Mouse (Mus musculus): ENCODE measurements at regions not wholly inside any gene's neighbourhood (a gene's known extent, or its start where the extent isn't known, plus 50 kb on each side); places are given as distances from the start of the nearest gene placed in this dataset.
A peak's percentile ranks its signal among the peaks of the same experiment; 100 is the strongest.
"Not testable (repeated sequence)": the region's sequence is repeated elsewhere in the genome, so short reads cannot be mapped to it uniquely, and the experiment has no call there.

DNA sequence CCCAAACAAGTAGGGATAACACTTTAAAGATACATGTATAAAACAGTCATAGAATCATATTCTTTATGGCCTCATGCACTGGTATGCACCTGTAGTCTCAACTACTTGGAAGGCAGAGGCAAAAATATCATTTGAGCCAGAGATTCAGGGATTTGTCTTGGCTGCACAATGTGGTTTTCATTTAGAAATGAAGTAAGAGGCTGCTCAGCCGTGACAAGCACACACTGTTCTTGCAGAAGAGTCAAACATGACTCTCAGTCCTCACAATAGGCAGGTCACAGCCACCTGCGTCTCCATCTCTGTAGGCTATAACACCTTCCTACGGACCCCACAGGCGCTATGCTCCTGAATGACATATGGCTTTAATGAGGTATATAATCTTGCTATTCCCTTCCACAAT, 317.4 kb upstream of the Tmpo start:
- no peak for DNase-seq (ENCODE audit: extremely low spot score in 1 of 2, low spot score in 1 of 2)

DNA sequence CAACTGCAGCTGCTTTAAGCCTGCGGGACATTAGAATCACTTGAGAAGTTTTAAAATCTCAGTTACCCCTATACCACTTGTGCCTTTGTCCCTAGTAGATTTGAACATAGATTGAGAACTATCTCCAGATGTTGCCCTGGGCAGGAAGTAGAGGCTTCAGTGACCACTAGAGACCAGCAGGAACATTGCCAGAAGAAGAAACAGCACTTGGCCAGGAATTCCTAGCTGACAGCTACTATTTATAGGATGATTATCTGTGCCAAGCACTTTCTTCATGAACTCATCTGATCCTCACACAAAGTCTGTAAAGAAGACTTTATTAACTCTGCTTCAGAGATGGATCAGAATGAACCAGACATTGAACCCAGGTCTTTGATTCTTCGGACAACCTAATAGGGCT, 283.6 kb upstream of the Tmpo start:
- no peak for DNase-seq (ENCODE audit: extremely low spot score in 1 of 2, low spot score in 1 of 2)

DNA sequence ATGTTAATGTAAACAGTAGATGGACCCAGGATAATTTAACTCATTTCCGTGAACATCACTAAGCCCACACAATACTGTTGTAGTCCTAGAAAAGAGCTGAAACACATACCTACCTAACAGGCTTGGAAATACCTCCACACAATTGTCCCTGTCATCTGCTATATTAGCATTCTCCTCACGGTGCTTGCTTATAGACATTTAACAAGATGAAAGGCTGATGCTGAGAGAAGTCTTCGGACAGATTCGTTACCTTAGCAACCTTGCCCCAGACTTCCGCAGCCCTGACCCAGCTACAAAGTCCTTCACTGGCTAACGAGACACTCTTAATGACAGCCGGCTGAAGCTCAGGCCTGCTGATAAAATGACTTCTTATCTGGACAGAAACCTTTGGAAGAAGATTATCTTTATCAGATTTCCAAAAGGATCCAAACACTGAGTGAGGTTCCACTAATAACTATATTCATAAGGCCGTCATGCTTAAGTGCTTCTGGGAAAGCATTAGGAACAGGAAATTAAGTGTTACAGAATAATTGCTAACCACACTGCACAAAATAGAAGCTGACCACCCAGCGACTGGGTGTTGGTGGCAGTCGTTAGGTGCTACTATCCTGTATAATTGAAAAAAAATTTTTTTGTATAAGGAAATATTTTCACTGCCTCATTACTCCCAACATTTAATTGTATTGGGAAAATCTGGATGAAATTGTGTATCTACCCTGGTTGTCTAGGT, 267.0 kb upstream of the Tmpo start:
- DNase-seq (ENCODE audit: extremely low spot score in 1 of 2, low spot score in 1 of 2): no peak

DNA sequence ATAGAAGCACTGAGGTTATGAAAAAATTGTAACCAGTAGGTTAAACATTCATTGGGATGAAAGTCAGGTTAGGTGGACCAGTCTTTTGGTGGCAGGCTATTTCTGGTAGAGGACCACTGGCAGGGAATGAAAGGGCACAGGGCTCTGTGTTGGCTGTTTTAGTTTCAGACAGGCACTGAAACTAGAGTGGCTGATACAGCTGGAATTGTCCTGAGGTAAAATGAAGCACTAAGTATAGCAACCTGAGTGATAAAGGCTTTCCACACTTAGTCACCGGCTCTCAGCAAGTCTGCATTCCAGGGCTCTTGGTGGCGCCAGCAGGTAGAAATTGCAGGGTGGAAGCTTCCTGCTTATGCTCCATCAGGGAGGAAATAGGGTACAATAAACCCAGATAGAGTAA, 262.2 kb upstream of the Tmpo start:
- no peak for DNase-seq (ENCODE audit: extremely low spot score in 1 of 2, low spot score in 1 of 2)

DNA sequence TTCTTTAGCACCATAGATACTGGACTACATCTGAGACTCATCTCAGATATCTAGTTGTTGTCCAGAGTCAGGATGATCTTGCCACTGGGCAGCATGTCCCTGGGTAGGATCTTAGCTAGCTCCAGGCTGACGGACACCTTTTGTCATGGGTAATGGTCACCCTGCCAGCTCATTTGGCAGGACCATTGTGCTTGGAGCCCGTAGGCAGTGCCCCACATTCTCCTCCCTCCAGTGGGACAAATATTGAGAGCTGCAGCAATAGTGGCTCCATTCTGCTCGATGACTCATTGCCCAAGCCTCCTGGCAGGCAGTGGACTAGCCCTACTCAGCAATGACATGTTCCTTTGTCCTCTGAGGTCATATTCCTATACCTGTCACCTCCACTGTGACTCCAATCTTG, 258.9 kb upstream of the Tmpo start:
- no peak for DNase-seq (ENCODE audit: extremely low spot score in 1 of 2, low spot score in 1 of 2)

DNA sequence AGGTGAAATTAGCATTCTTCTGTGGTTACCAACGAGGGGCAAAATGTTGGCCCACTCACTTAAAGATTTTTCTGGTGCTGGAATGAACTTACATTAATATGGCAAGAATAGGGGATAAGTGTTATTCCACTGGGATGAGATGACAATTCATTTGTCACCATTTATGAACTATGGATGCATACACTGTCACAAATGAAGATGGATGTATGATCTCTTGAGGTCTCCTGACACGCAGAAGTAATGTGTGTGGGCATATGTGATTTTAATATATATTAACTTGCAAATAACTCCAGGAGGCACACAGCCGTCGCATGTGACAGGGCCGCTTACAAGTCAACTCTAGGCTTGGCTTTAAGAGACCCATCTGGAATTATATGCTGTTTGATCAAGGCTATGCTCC, 256.8 kb upstream of the Tmpo start:
- DNase-seq (ENCODE audit: extremely low spot score in 1 of 2, low spot score in 1 of 2): no peak

DNA sequence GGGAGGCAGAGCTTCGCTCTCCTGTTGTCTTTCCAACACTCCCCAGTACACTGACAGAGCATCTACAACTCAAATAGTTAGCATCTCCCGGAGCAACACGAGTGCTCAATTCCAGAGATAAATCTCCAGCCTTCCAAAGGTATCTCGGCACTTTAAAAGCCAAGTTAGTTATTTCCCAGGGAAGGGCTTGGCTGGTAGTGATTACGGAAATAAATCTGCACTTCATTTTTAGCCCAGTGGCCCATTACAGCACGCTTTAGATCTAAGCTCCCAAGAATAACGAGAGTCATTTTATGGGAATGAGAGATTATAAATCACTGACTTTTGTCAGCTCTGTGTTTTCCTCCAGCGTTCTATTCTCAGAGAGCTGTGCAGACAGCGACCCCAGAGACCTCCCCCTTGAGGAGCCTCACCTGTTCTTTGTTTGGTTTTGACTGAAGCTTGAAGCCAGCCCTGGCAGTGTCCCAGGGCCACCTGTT, 255.0 kb upstream of the Tmpo start:
- no peak for DNase-seq (ENCODE audit: extremely low spot score in 1 of 2, low spot score in 1 of 2)

DNA sequence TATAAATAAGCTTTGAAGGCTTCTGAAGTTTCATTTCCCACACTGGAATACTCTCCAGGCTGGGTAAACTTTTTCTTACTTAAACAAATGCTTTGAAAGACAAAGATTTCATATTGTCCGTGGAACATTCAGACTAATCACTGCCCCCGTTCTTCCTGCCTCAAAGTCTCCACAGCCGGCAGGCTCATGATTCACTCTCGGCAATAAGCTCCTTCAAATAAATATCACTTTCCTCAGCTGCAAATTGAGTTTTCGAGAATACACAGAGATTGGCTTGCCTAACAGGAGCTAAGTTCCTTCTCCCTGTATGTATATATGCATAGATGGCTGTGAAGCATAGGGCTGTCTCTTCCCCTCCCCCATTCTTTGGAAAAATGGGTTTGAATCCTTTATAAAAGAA, 249.2 kb upstream of the Tmpo start:
- DNase-seq (ENCODE audit: extremely low spot score in 1 of 2, low spot score in 1 of 2): no peak

DNA sequence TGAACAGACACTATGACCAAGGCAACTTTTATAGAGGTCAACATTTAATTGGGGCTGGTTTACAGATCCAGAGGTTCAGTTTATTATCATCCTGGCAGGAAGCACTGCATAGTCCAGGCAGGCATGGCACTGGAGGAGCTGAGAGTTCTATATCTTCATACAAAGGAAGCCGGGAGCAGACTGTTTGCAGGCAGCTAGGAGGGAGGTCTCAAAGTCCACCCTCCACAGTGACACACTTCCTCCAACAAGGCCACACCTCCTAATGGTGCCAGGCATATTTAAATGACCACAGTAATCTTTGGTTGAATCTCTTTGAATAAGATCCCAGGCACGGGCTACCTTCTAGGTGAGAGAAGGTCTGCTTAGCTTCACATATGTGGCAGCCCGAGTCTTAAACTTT, 245.5 kb upstream of the Tmpo start:
- no peak for DNase-seq (ENCODE audit: extremely low spot score in 1 of 2, low spot score in 1 of 2)

DNA sequence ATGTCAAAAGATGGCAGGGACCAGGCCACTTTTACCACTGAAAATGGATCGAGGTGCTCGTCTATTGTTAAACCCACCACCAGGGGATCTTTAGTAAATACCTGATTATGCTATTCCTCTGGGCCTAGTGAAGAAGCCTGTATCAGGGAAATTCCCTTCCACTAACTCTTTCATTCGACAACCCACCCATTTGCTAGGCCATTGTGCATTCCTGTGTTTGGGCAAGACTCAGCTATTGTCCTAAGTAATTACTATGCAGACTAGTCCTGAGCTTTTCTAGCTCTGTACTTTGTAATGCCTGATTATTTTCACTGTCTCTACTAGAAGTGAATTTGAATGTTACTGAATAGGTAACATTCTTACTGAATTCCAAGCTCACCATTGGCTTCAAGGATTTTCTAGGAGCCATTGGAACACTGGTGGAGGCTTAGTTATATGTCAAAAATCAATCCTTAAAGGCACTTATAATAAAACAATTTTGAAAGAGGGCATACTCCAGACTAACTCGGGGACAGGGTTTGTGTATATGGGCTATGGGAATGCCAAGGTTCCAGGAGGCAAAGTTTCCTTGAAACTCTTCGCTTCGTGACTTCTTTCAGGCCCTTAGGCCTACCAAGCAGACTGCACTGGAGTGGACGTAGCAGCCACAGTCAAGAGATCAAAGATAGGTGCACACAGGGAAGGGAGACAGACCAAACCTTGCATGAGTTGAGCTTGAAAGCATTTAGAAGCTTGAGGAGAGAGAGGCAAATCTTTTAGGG, 244.7 kb upstream of the Tmpo start:
- DNase-seq (ENCODE audit: extremely low spot score in 1 of 2, low spot score in 1 of 2): not testable (repeated sequence)

DNA sequence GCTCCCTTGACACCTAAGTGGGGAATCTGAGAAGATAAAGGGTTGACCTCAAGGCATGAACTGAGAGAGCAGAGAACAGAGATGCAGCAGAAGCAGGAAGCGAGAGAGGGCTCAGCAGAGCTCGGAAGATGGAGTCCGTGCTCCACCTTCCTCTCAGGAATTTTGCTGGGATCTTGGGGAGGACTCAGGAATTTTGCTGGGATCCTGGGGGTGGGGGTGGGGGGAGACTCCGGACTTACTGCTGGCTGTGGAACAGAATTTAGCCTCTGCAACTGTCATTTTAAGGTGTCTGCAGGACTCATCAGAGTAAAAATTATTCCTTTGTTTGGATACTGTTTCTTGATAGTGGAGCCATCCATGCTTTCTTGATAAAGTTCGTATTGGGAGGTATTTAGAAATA, 243.7 kb upstream of the Tmpo start:
- no peak for DNase-seq (ENCODE audit: extremely low spot score in 1 of 2, low spot score in 1 of 2)

DNA sequence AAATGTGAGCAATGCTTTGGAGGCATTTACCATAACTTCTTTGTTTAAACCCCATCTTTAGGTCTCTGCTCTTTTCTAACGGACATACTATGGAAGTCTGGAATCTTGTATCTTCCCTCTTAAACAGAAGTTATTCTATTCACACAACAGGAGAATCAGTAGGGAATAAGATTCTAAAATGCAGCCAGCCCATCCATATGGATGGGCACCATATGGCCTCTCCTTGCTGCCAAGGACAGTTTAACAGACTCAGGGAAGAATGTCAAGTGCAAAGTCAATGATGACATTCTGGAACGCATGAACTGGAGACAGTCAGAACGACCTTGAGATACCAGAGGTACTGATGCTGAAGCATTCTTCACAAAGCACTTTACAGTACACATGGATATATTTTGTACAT, 206.1 kb upstream of the Tmpo start:
- no peak for DNase-seq (ENCODE audit: extremely low spot score in 1 of 2, low spot score in 1 of 2)

DNA sequence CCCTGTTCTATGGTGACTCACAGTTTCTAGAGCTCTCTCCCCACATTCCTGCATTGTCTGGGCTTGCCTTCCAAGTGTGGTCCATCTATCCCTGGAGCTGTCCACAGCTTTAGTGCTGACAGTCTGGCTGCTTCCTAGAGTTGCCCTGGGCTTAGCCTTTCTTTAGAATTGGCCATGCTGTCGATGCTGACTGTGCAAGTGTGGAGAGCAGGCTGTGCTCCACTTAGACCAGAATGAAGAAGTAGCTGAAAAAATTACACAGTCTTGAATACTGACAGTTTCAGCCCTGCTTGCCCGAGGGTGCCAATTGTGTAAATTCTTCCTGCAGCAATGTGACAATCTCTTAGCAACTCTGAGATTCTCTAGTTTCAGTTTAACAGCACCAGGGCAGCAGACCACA, 203.3 kb upstream of the Tmpo start:
- peak in 1 of 2 experiments; percentile 14 for DNase-seq (ENCODE audit: extremely low spot score in 1 of 2, low spot score in 1 of 2)

DNA sequence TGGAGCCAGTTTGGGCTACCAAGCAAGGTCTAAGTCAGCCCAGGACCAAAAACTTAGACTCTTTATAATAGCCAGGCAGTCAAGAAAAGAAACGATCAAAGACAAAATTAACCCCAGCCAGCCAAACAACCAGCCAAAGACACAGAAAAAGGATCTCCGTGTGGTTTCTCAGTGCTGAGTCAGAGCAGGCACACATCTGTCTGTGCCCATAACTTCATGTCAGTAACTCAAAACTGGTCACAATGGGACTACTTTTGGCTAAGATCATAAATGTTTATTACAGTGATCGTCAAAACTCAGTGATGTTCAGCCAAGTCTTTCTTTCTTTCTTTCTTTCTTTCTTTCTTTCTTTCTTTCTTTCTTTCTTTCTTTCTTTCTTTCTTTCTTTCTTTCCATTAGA, 195.6 kb upstream of the Tmpo start:
- no peak for DNase-seq (ENCODE audit: extremely low spot score in 1 of 2, low spot score in 1 of 2)

DNA sequence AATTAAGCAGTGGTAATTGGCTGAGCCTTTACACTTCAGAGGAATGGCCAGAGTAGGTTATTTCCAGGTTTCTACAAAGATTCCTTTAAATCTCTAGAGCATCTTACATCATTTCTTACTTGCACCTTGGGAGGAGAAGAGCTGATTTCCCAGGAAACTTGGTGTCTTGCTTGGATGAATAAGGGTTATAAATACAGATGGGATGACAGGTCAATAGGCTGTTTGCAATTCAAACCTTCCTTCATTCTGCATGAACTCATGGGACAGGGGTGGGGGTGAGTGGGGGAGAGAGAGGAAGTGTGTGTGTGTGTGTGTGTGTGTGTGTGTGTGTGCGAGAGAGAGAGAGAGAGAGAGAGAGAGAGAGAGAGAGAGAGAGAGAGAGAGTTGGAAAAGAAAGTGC, 186.4 kb upstream of the Tmpo start:
- no peak for DNase-seq (ENCODE audit: extremely low spot score in 1 of 2, low spot score in 1 of 2)

DNA sequence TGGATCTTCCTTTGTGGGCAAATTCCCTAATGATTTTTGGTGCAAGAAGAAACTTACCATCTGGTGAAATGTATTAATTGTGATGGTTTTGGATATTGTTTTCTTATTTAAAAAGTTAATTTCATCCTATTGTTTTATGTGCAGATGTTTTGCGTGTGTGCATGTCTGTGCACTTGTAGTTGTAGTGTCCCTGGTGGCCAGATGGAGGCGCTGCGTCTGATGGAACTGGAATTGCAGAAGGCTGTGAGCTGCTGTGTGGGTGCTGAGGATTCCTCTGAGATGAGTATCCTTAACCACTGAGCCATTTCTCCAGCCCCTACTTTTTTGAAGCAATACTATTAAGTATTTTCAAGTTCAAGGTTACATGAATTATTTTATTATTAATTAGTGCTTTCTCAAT, 181.5 kb upstream of the Tmpo start:
- no peak for DNase-seq (ENCODE audit: extremely low spot score in 1 of 2, low spot score in 1 of 2)

DNA sequence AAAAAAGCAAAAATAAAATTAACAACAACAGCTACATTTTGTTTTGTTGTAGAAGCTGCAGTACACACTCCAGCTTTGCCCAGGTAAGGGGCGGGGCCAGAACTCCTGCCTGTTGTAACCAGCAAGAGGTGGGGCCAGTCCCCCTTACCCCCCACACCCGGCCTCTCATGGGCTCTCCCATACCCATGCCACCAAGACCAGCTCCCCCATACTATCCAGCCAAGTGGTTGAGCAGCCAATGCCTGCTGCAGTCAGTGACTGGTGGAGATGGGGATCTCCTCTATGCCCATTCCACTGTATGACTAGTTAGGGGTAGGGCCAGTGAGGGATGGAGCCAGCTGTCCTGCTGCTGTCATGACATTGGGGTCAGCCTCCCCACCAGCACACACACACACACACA, 180.5 kb upstream of the Tmpo start:
- DNase-seq (ENCODE audit: extremely low spot score in 1 of 2, low spot score in 1 of 2): no peak

DNA sequence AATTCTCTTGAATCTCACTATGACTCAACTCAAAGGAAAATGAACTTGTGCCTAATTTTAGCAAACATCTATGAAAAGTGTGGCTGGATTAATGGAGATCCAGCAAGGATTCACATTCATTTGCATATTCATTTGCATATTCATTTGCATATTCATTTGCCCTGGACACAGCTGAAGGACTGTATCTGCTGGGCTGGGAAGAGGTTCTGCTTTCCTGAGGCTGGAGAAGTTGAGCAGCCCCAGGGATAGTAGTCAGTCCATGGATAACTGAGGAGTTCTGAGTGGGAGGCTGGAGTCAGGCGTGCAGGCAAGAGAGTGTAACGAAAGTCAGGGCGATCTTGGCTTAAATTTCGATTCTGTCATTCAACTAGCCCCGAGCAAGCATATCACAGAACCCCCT, 164.3 kb upstream of the Tmpo start:
- DNase-seq (ENCODE audit: extremely low spot score in 1 of 2, low spot score in 1 of 2): no peak

DNA sequence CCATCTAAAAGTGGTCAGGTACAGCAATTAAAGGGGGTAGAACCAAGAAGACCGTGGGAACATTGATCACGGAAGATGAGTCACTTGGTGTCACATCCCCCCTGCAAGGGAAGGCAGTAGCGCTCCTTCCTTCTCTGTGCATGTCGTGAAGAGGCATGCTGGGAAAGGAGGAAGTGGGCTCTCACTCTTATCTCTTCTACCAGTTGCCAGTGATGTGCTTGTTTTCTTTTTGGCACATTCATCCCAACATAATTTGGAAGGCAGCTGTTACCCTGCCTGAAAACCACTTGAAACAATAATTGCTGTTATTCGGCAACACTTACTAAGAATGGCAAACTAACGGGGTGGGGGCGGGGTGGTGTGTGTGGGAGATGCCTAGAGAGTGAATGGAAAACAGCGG, 161.0 kb upstream of the Tmpo start:
- no peak for DNase-seq (ENCODE audit: extremely low spot score in 1 of 2, low spot score in 1 of 2)

DNA sequence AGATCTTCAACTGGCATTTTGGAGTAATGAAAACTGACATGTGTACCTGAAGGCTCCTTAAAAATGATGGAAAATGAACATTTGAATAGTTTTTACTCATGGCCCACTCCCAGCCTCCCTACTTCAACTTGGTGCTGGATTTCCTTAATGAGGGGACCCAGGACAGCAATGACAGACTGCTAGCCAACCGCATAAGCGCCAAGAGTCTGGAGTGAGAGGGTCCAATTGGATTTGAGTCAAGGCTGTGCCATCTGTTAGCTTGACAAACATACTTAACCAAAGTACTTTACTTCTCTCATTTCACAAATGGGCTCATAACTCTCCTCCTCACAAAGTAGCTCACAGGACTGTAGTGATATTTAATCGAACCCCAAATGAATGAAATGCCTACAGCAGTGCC, 158.2 kb upstream of the Tmpo start:
- DNase-seq (ENCODE audit: extremely low spot score in 1 of 2, low spot score in 1 of 2): no peak

DNA sequence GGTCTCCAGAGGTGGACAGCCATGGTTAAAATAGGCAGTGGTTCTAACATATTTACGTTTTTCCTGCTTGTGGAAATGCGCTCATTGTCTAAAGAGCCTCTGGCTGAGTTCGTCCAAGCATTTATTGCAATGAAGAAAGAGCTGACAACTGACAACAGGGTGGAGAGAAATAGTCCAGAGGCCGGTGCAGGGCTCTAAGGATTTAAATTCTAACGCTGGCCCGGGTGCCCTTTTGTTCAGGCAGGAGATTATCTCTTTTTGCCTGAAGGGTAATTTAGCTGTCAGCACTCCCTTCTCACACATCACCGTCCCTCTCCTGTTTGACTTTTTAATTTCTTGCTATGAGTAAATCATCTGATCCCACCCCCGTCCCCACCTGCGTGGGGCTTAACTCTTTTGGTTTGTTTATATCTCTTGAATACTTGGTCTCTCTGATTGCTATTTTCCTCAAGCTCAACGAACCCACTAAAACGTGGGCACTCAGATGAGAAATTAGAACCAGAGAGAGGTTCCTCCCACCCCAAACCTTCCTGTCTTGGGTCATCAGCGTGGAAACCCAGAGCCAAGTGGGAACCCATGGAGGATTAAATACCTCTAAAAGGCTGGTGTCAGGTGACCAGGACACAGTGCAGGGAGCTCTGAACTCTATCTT, 145.7 kb upstream of the Tmpo start:
- DNase-seq (ENCODE audit: extremely low spot score in 1 of 2, low spot score in 1 of 2): no peak

All from layer of hippocampus, postnatal 25 days (tissue).